Mouse (Mus musculus) kidney, adult 2 months (tissue): Measurements from ENCODE around the gene Lpcat1. TPM values are rescaled to one million over a fixed set of nuclear protein-coding genes. Genes with fewer than 3 reads are reported as not detected.

Experiments used
- DNase-seq: peaks from one replicate; pipeline ENCODE4 v3.0.0; 2021
- H3K27ac ChIP-seq: fragments of 200-500 bp; 2 replicates; pipeline ENCODE4 v1.5.1; 2012; ENCODE audit warnings: low read depth, low read length, control low read depth, inconsistent platforms; ENCODE audit not compliant: insufficient read depth
- H3K27me3 ChIP-seq: fragments of 200-500 bp; replicated peaks from 2 replicates; pipeline ENCODE4 v1.6.1; 2012; ENCODE audit warnings: mild to moderate bottlenecking, moderate library complexity, low read length, inconsistent platforms; ENCODE audit not compliant: control insufficient read depth, insufficient read depth
- H3K36me3 ChIP-seq: fragments of 200-500 bp; 2 replicates; pipeline ENCODE4 v1.6.1; 2012; ENCODE audit warnings: mild to moderate bottlenecking, moderate library complexity, low read length, inconsistent platforms; ENCODE audit not compliant: control insufficient read depth, insufficient read depth
- H3K4me1 ChIP-seq: fragments of 200-500 bp; 2 replicates; pipeline ENCODE4 v1.6.1; 2011; ENCODE audit warnings: low read length; ENCODE audit not compliant: control insufficient read depth, insufficient read depth
- H3K4me3 ChIP-seq: fragments of 200-500 bp; 2 replicates; pipeline ENCODE4 v1.5.1; 2011; ENCODE audit warnings: mild to moderate bottlenecking, low read depth, low read length, control low read depth; ENCODE audit not compliant: insufficient read depth
- CTCF ChIP-seq: fragments of 200-500 bp; conservative IDR thresholded peaks from 2 replicates; pipeline ENCODE4 v1.5.1; 2011; ENCODE audit warnings: low read depth, mild to moderate bottlenecking, control low read depth, low read length, moderate library complexity, mixed read lengths; ENCODE audit not compliant: insufficient read depth, insufficient read length
- POLR2A ChIP-seq: fragments of 200-500 bp; IDR thresholded peaks from one replicate; pipeline ENCODE4 v1.6.1; 2011; ENCODE audit warnings: low read depth, low read length, control low read depth
- WGBS: fragments of 180-500 bp; shearing (Covaris S2); methylation state at CpG from one replicate; pipeline ENCODE4 v1.1.7; 2018; 5-methylcytosine and 5-hydroxymethylcytosine counted together
- polyA plus RNA-seq: library from polyadenylated mRNA; depleted of rRNA; stranded (reverse); fragments of >200 nt; gene quantifications from 2 replicates; pipeline ENCODE4 v1.2.3, GENCODE M21; 2012

Gene Lpcat1
- polyA plus RNA-seq, 1 experiment = 16.0 TPM

GRCm38 (mm10) chr13:73441032-73441431 is 26.0 kb upstream of the Lpcat1 start:
- H3K4me3 ChIP-seq = no peak overlapping the region
- H3K27ac ChIP-seq = peak overlapping the region; percentile 30; the same call in 1 of the 2 replicates
- H3K4me1 ChIP-seq = 0 out of 2 replicates have a peak, but pooled peaks cover 2% of the 10 kb centered on the region
- no peaks in the 10 kb centered on the region for H3K36me3 ChIP-seq
- WGBS = 80% methylated on average over 4 of the region's 4 CpGs
- TF ChIP-seq POLR2A (no peak), CTCF (no peak)
- no peaks in the 10 kb centered on the region for H3K27me3 ChIP-seq
- peak; percentile 67 for DNase-seq

GRCm38 (mm10) chr13:73441686-73442085 is 25.3 kb upstream of the Lpcat1 start:
- DNase-seq = no peak
- 75% methylated on average over 5 of the region's 5 CpGs for WGBS
- H3K4me1 ChIP-seq = 0 out of 2 replicates have a peak, but pooled peaks cover 2% of the 10 kb centered on the region
- TF ChIP-seq CTCF (no peak), POLR2A (no peak)
- no peaks in the 10 kb centered on the region for H3K36me3 ChIP-seq
- H3K4me3 ChIP-seq = no peak overlapping the region
- peak overlapping the region; percentile 30; the same call in 1 of the 2 replicates for H3K27ac ChIP-seq
- no peaks in the 10 kb centered on the region for H3K27me3 ChIP-seq

- WGBS = 68% methylated on average over 5 of the region's 5 CpGs
- peak overlapping the region; percentile 35; the same call in 1 of the 2 replicates for H3K27ac ChIP-seq
- no peak overlapping the region for H3K4me3 ChIP-seq
- TF ChIP-seq POLR2A (no peak), CTCF (no peak)
- 0 out of 2 replicates have a peak, but pooled peaks cover 2% of the 10 kb centered on the region for H3K4me1 ChIP-seq
- H3K36me3 ChIP-seq = no peaks in the 10 kb centered on the region
- peak; percentile 69 for DNase-seq
- H3K27me3 ChIP-seq = no peaks in the 10 kb centered on the region
These were observed 24.6 kb upstream of the Lpcat1 start for GRCm38 (mm10) chr13:73442431-73442830.

GRCm38 (mm10) chr13:73443093-73443821 is 23.7 kb upstream of the Lpcat1 start:
- no peak for TF ChIP-seq POLR2A
- Histone ChIP-seq H3K4me3 (no peak overlapping the region), H3K36me3 (no peaks in the 10 kb centered on the region), H3K4me1 (0 out of 2 replicates have a peak, but pooled peaks cover 2% of the 10 kb centered on the region), H3K27ac (no peak overlapping the region), H3K27me3 (no peaks in the 10 kb centered on the region)
- DNase-seq = no peak
- WGBS = 92% methylated on average over 4 of the region's 4 CpGs

- Histone ChIP-seq H3K4me3 (no peak overlapping the region), H3K27ac (no peak overlapping the region)
- peak; percentile 84 for DNase-seq
These were observed 21.9 kb upstream of the Lpcat1 start for GRCm38 (mm10) chr13:73445087-73445486.

GRCm38 (mm10) chr13:73446076-73446475 is 20.9 kb upstream of the Lpcat1 start:
- 93% methylated on average over 2 of the region's 2 CpGs for WGBS

More at GRCm38 (mm10) chr13:73445087-73445486, 21.9 kb upstream of the Lpcat1 start:
- Histone ChIP-seq H3K27me3 (no peaks in the 10 kb centered on the region), H3K36me3 (no peaks in the 10 kb centered on the region), H3K4me1 (0 out of 2 replicates have a peak, but pooled peaks cover 2% of the 10 kb centered on the region)
- WGBS = 67% methylated on average over 2 of the region's 2 CpGs
- TF ChIP-seq CTCF (no peak), POLR2A (no peak)

GRCm38 (mm10) chr13:73446494-73446893 is 20.5 kb upstream of the Lpcat1 start:
- DNase-seq = no peak

More at GRCm38 (mm10) chr13:73446076-73446475, 20.9 kb upstream of the Lpcat1 start:
- 0 out of 2 replicates have a peak, but pooled peaks cover 2% of the 10 kb centered on the region for H3K4me1 ChIP-seq
- no peaks in the 10 kb centered on the region for H3K36me3 ChIP-seq
- no peak overlapping the region for H3K4me3 ChIP-seq
- DNase-seq = no peak
- H3K27me3 ChIP-seq = no peaks in the 10 kb centered on the region
- no peak overlapping the region for H3K27ac ChIP-seq
- TF ChIP-seq POLR2A (no peak), CTCF (no peak)

More at GRCm38 (mm10) chr13:73446494-73446893, 20.5 kb upstream of the Lpcat1 start:
- Histone ChIP-seq H3K36me3 (no peaks in the 10 kb centered on the region), H3K27ac (no peak overlapping the region), H3K4me3 (no peak overlapping the region), H3K4me1 (0 out of 2 replicates have a peak, but pooled peaks cover 2% of the 10 kb centered on the region), H3K27me3 (no peaks in the 10 kb centered on the region)
- TF ChIP-seq POLR2A = no peak
- no peak for TF ChIP-seq CTCF
- 74% methylated on average over 4 of the region's 4 CpGs for WGBS
